Mouse (Mus musculus) G1E (cell line): ENCODE data around the gene L1cam. TPM values are rescaled to one million over a fixed set of nuclear protein-coding genes. Genes with fewer than 3 reads are reported as not detected.

ENCODE experiments used
- ATAC-seq: 2 replicates; pipeline ENCODE4 v1.8.0; 2016; ENCODE audit warnings: mild to moderate bottlenecking; ENCODE audit not compliant: insufficient number of reproducible peaks, poor library complexity, low FRiP score, severe bottlenecking; ENCODE audit errors: extremely low read depth
- DNase-seq: peaks from one replicate; pipeline ENCODE4 v3.0.0; 2012; ENCODE audit warnings: low spot score
- H3K27me3 ChIP-seq: 2 replicates; pipeline ENCODE4 v1.6.1; 2012; ENCODE audit warnings: mild to moderate bottlenecking, low read length, inconsistent platforms; ENCODE audit not compliant: insufficient read depth
- H3K36me3 ChIP-seq: replicated peaks from 2 replicates; pipeline ENCODE3; 2012; ENCODE audit warnings: mild to moderate bottlenecking, inconsistent platforms
- H3K4me1 ChIP-seq: 2 replicates; pipeline ENCODE4 v1.6.1; 2012; ENCODE audit warnings: low read depth, low read length, inconsistent platforms, mixed read lengths; ENCODE audit not compliant: insufficient read depth
- H3K4me3 ChIP-seq: 2 replicates; pipeline ENCODE4 v1.5.1; 2012; ENCODE audit warnings: low read depth, mild to moderate bottlenecking, inconsistent platforms, low read length, moderate library complexity, mixed read lengths
- H3K9me3 ChIP-seq: replicated peaks from 2 replicates; pipeline ENCODE4 v1.6.1; 2012; ENCODE audit warnings: inconsistent platforms
- CTCF ChIP-seq: IDR thresholded peaks from 2 replicates; pipeline ENCODE4 v1.5.1; 2012; ENCODE audit warnings: low read depth, low read length, inconsistent platforms, mixed read lengths
- GATA1 ChIP-seq: IDR thresholded peaks from 2 replicates; pipeline ENCODE4 v1.6.1; 2012; ENCODE audit warnings: borderline replicate concordance, low read length, inconsistent platforms, mixed read lengths
- GATA2 ChIP-seq: IDR thresholded peaks from 2 replicates; pipeline ENCODE4 v1.6.1; 2012; ENCODE audit warnings: low read depth, low read length, inconsistent platforms, borderline replicate concordance
- POLR2AphosphoS5 ChIP-seq: IDR thresholded peaks from 2 replicates; pipeline ENCODE4 v1.6.1; 2012; ENCODE audit warnings: low read depth, low read length, inconsistent platforms; ENCODE audit not compliant: insufficient replicate concordance
- TAL1 ChIP-seq: conservative IDR thresholded peaks from 2 replicates; pipeline ENCODE4 v1.6.1; 2012; ENCODE audit warnings: low read depth, low read length, inconsistent platforms, mixed read lengths
- polyA plus RNA-seq: library from polyadenylated mRNA; stranded (reverse); fragments of >175 nt; gene quantifications from 2 replicates; pipeline ENCODE4 v1.2.3, GENCODE M21; 2012
- total RNA-seq, 2 experiments: library from RNA; stranded (forward) in 1 of 2; stranded (reverse) in 1 of 2; fragments of 200-1000 nt in 1 of 2; fragments of >200 nt in 1 of 2; fragmentation: Nextera tagmentation in 1 of 2; gene quantifications; 2 replicates each; pipeline ENCODE4 v1.2.3; 2014 to 2017

The L1cam gene
- total RNA-seq (2014; fragmentation: Nextera tagmentation), result not detected in 2 replicates
- total RNA-seq (2017), result 0.05 TPM in 1 of 2 replicates, not detected in the other
- polyA plus RNA-seq, result 0.05 TPM in 1 of 2 replicates, not detected in the other

DNA sequence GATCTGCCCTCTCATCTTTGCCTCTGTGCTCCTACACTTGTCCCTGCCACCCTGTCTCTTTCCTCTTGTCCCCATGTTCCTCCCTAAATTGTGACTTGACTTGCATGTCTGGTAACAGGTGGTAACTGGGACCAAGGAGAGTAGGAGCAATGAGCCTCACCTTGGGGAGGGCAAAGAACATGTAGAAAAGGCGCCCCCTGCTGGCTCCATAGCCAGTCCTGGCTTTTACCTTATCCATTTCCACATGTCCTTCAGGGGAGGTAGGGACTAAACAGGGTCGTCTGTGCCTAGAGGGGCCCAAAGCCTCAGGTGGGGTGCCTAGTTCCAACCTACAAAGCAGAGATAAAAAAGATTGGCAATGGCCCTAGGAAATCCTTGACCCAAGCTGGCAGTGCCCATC lies at the start of gene L1cam:
TSS of gene L1cam (minus strand) at position 387 of the 400 bp plus-strand sequence.
- H3K4me3 ChIP-seq, result no peak within 1 kb of the TSS
- H3K9me3 ChIP-seq, result no peaks in the 10 kb centered on the region
- DNase-seq, result no peak
- peaks cover 6% of the 10 kb centered on the region; the same call in 1 of the 2 replicates for H3K27me3 ChIP-seq
- no peak for ATAC-seq
- TF ChIP-seq TAL1 (no peak), CTCF (no peak), GATA2 (no peak), GATA1 (no peak), POLR2AphosphoS5 (no peak)
- H3K36me3 ChIP-seq, result no peaks in the 10 kb centered on the region
- H3K4me1 ChIP-seq, result no peaks in the 10 kb centered on the region

DNA sequence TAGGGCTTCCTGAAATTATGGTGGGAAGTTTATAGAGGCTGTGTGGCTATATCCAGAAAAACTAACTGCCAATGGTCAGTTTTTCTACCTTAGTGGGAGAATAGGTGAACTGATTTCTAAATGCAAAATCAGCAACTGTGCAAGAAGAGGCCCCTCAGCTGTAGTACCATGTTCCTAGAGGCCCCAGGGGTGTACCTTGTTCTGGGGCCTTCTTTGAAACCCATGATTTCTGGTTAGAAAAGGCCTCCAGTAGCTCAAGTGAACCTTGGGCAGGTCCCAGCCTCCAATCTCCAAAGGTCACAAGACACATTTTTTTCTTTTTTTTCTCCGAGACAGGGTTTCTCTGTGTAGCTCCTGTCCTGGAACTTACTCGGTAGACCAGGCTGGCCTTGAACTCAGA lies 46.4 kb upstream of the L1cam start:
- Histone ChIP-seq H3K27me3 (no peaks in the 10 kb centered on the region), H3K9me3 (no peaks in the 10 kb centered on the region), H3K36me3 (peaks cover 68% of the 10 kb centered on the region), H3K4me1 (peaks cover 9% of the 10 kb centered on the region; the same call in 1 of the 2 replicates), H3K4me3 (no peak overlapping the region)
- TF ChIP-seq TAL1 (no peak), GATA2 (no peak), GATA1 (no peak), CTCF (no peak), POLR2AphosphoS5 (no peak)
- no peak for DNase-seq
- no peak for ATAC-seq

DNA sequence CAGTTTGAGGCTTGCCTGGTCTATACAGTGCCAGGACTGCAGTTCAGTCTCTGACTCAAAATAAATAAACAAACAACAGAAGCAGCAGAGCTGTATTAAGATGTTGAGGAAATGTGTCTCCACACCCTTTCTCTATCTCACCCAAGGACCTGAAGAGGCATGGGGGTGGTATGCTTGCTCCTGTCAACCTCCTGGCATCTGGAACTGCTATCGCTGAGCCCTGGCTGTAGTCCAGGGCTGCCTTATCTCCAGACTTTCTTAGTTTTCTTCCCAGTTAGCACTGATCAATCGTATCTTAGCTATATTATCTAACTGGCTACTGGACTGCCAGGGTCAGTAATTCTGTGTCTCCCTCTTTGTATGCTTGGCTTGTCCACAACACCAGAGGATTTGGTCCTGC lies 46.0 kb upstream of the L1cam start:
- no peaks in the 10 kb centered on the region for H3K9me3 ChIP-seq
- peaks cover 63% of the 10 kb centered on the region for H3K36me3 ChIP-seq
- H3K4me3 ChIP-seq, result no peak overlapping the region
- peaks cover 4% of the 10 kb centered on the region; the same call in 1 of the 2 replicates for H3K4me1 ChIP-seq
- ATAC-seq, result no peak
- no peak for DNase-seq
- H3K27me3 ChIP-seq, result no peaks in the 10 kb centered on the region
- TF ChIP-seq POLR2AphosphoS5 (no peak), TAL1 (no peak), CTCF (no peak), GATA2 (no peak), GATA1 (no peak)

DNA sequence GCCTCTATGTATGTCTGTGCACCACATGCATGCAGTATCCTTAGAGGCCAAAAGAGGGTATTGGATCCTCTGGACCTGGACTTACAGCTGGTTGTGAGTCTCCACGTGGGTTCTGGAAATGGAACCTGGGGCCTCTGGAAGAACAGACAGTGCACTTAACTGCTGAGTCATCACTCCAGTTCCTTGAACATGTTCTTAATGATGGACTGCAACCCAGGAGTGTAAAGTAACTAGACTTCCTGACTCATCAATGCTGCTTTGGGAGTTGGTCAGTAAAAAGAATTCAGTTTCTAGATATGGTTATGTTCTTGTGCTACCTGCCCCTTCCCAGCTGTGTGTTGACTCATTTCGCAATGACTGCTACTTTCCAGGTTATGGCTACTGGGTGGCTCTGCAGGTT lies 36.0 kb upstream of the L1cam start:
- Histone ChIP-seq H3K4me1 (peaks cover 35% of the 10 kb centered on the region), H3K27me3 (no peaks in the 10 kb centered on the region), H3K9me3 (no peaks in the 10 kb centered on the region), H3K4me3 (no peak overlapping the region), H3K36me3 (peaks cover 28% of the 10 kb centered on the region)
- ATAC-seq (no peak), DNase-seq (no peak)
- TF ChIP-seq POLR2AphosphoS5, result no peak
- no peak for TF ChIP-seq GATA2
- TF ChIP-seq CTCF, result no peak

DNA sequence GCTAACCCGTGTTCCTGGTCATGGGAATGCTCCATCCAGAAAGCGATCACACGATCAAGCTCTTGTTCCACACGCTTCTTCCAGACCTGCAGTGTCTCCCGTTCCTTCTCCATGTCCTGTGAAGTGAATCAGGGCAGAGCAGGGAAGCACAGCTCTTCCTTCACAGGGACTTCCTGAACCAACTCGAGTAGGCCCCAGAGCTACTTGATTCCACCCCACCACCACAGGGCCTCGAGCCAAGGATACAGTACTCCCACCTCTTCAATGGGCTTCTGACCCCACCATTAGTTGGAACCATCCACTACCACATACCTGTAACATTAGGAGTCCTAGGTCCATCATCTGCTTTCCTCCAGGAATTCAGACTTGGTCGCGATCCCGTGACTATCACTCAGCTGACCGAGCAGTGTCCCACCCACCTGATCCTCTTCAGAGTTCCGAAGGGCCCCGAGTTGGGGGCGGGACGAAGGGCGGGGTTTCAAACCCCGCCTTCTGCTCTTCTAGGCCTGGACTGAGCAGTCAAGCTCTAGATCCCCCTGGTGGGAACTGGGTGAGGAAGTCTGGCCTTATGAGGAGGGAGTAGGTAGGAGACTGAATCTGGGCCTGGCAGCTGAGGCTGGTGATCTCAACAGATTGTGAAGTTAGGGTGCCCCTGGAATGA lies 34.6 kb upstream of the L1cam start, which contains the start of gene Renbp:
TSS of gene Renbp (minus strand) at position 449 of the 661 bp plus-strand sequence.
- peaks cover 35% of the 10 kb centered on the region for H3K4me1 ChIP-seq
- ATAC-seq (peak; percentile 86), DNase-seq (peak; percentile 63)
- H3K4me3 ChIP-seq, result peak within 1 kb of the TSS; percentile 71
- H3K9me3 ChIP-seq, result no peaks in the 10 kb centered on the region
- H3K27me3 ChIP-seq, result no peaks in the 10 kb centered on the region
- H3K36me3 ChIP-seq, result peaks cover 38% of the 10 kb centered on the region
- TF ChIP-seq POLR2AphosphoS5 (no peak), GATA1 (no peak), GATA2 (no peak), TAL1 (no peak), CTCF (no peak)

DNA sequence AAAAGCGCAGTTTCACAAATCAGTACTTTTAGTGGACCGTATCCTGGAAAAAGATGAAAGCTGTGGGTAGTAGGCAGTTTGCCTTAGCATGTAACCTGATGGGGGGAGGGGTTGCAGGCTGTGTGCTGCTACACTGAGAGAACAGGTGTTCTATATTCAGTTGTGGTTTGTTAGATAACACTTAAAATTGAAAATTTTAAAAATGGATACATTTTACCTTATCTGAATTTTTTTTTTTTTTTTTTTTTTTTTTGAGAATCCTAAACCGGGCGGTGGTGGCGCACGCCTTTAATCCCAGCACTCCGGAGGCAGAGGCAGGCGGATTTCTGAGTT lies 26.6 kb upstream of the L1cam start:
- no peak for TF ChIP-seq TAL1
- no peak for TF ChIP-seq POLR2AphosphoS5
- TF ChIP-seq GATA1, result no peak
- no peak for TF ChIP-seq CTCF
- no peak for TF ChIP-seq GATA2

More for the DNA sequence above, 26.6 kb upstream of the L1cam start:
- Histone ChIP-seq H3K4me3 (peak overlapping the region; percentile 83; the same call in 1 of the 2 replicates), H3K4me1 (peaks cover 35% of the 10 kb centered on the region), H3K9me3 (no peaks in the 10 kb centered on the region), H3K27me3 (no peaks in the 10 kb centered on the region), H3K36me3 (peaks cover 56% of the 10 kb centered on the region)
- DNase-seq (no peak), ATAC-seq (no peak)
